Mouse (Mus musculus): ENCODE data around the gene Ddx60.

DNA sequence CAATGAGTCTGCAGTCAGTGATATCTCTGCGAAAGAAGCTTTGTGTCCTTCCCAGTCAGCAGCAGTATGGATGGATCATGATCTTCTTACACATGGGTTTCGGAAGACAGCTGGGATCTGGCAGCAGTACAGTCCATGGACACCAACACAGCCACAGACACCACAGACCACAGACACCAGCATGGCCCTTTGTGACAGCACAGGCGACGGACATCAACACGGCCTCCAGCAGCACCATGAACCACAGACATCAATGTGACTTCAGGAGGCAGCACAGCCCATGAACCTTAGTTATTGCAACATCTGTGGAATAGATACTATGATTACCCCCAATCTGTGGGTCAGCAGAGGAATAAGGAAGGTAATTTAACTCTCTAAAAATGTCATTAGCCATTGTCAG, 15.1 kb upstream of the Ddx60 start:
- TF ChIP-seq CTCF (IDR thresholded peaks at IDR 0.05; ENCODE audit: extremely low read depth, insufficient read depth, insufficient read length, insufficient replicate concordance) (no peak), POLR2A (IDR thresholded peaks at IDR 0.05; ENCODE audit: low read depth, low read length) (no peak)

All from spleen, adult 2 months (tissue).